Mouse (Mus musculus) lung, postnatal 4 days (tissue): ENCODE data around the gene Tedc1.
A peak's percentile ranks its signal among the peaks of the same experiment; 100 is the strongest.

Source experiments
- DNase-seq, 2 experiments: peaks; one replicate each; pipeline ENCODE4 v3.0.0; 2021

Gene Tedc1

DNA sequence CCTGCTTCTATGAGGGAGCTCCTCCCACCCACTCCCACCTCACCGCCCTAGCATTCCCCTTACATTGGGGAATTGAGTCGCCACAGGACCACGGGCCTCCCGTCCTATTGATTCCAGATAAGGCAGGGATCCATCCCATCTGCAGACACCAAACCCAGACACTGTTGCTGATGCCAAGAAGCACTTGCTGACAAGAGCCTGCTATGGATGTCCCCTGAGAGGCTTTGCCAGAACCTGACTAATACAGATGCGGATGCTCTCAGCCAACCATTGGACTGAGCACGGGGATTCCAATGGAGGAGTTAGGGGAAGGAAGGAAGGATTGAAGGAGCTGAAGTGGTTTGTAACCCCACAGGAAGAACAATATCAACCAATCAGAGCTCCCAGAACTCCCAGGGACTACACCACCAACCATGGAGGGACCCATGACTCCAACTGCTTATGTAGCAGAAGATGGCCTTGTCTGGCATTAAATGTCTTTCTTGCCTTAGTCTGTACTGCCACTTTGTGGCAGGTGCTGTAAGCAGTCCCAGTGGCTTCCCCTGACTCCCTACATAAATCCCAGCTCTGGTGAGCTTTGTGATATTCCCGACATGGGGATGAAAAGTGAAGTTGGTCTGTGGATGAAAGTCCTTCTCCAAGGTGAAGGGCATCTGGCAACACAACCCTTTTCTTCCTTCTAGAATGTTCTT lies 49.2 kb downstream of the Tedc1 start:
- DNase-seq = no peak

DNA sequence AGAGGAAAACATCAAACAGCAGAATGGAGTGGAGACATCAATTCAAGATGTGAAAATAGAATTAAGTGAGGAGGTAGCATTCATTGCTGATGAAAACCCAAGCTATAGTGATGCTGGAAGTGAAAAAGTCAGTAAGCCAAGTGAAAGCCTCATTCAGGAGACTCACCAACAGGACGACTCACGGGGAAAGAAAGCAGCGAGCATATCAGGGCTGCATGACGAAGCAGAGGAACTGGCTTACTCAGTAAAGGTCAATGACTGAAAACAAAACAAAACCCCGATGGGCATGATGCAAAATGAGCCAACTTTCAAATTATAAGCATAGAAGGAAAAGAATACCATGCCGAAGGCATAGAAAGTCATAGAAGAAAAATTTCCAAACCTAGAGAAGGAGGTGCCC lies 51.5 kb downstream of the Tedc1 start:
- no peak for DNase-seq

DNA sequence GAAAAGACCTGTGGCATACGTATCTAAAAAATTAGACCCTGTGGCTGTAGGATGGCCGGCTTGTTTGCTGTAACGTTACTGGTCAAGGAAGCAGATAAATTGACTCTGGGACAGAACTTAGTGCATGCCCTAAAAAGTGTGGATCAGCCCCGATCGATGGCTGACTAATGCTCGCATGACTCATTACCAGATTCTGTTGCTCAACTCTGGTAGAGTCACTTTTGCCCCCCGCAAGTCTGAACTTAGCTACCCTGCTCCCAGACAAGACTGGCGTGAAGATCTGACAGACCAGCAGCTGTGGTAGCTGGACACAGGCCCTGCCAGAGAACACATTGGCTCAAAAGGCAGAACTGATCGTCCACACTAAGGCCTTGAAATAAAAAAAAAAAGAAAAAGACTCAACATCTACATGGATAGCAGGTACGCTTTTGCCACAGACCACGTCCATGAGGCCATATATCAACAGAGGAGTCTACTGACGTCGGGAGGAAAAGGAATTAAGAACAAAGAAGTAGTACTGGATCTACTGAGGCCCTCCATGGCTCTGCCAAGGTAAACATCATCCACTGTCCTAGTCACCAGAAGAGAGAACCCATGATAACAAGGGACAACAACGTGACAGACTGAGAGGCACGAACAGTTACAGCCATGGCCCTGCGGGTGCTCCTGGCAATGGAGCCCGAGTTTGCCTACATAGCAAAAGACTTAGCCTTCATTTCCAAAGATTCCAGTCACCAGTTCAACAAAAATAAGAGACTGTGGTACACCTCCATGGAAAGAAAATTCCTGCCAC lies 54.6 kb downstream of the Tedc1 start:
- peak in 1 of 2 experiments; percentile 18 for DNase-seq

DNA sequence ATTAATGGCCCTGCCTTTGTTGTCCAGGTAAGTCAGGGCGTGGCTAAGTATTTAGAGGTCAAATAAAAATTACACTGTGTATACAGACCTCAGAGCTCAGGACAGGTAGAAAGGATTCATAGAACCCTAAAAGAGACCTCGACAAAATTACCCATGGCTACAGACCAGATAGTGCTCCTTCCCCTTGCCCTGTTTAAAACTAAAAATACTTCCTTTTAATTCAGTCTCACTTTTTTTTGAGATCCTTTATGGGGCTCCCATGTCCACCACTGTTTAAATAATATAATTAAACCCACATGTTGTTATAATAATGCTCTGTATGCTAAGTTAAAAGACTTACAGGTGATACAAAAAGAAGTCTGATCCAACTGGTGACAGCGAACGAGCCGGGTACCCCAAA lies 55.6 kb downstream of the Tedc1 start:
- DNase-seq = no peak

DNA sequence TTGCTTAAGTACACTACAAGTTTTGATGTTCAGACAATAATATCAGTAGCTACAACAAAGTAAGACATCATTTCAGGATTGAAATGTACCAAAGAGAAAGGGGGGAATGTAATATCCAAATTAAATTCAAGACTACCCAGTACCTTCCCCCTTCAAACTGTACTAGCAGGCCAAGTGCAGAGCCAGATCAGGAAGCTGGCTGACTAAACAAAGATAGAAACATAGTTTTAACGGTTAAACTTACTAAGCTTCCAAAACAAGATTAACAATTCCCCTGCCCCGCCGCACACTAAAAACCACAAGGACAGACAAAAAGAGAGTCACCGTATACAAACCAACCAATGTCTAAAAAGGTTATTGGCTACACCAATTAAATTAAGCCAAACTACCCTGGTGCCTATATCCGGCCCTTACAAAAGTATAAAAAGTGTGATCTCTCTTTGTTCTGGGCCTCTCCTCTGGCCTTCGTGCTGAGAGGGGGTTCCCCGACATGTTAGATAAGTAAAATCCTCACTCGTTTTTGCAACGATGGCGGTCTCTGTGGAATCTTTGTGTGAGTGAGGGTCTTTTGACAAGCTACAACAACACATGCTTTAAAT lies 56.2 kb downstream of the Tedc1 start:
- DNase-seq = peak in 1 of 2 experiments; percentile 4

DNA sequence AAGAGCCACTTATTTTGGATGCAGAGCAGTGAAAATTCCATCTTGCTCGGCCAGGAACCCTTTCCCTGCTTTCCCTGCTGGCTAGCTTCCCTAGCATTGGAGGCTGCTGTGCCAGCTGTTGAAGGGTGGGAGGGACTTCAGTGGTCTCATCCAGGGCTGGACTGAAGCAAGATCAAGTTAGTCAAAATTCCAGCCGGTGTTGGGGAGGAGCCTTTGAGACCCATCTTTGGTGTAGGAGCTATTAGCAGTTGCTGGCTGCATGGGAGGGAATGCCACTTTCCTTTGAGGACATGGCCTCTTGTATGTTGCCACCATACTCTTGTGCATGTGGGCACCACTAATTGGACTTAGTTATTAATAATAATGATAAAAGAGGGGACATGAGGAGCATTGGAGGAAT lies 57.0 kb downstream of the Tedc1 start:
- DNase-seq = peak in 1 of 2 experiments; percentile 25

DNA sequence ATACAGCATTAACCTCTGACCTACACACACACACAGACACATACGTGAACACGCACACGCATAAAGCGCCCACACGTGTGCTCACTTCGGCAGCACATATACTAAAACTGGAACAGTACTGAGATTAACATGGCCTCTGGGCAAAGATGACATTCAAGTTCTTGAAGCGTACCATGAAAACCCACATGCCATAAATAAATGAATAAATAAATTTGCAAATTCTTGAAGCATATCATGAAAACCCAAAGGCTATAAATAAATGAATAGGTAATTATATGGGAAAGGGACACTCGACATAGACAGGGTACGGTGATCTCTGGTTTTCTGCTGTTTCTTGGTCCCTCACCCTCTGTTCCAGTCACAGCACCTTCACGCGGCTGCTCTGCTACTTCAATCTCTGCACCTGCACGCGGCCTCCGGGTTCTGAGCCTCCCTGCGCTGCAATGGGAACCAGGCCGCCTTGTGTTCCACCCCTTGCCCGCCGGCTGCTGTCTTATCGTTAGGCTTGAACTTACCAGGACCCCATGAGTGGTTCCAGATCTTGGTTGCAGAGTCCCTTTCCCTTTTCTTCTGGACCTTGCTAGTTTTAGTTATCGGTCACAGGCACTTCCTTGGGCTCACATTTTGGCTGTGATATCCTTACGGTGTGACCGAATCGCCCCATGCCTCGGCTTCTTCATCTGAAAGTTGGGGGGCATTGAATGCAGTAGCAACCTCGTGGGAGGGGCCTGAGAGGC lies 58.0 kb downstream of the Tedc1 start:
- DNase-seq = peak in 1 of 2 experiments; percentile 12

DNA sequence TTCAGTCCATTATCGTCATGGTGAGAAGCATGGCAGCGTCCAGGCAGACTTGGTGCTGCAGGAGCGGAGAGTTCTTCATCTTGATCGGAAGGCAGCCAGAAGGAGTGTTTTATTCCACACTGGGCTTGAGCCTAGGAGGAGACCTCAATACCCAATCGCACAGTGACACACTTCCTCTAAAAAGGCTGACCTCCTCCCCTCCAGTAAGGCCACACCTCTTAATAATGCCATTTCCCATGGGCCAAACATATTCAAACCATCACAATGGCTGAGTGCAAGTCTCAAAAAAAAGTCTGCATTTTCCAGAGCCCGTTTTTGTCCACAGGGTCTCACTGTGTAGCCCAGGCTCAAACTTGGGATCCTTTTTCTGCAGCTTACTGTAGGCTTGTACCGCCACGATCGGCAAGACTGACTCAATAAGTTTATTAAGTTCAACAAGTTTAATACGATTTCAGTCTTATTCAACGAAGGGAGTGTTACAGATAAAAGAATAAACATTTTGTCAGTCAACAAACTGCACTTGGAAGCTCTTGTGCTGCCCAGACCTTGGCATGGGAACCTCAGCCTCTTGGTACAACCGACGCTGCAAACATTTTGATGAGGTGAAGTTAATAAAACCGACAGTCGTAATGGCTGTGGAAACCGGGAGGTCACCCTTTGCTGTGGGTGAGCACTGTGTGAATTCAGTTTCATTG lies 58.9 kb downstream of the Tedc1 start:
- DNase-seq = peak in 1 of 2 experiments; percentile 31
